Mouse (Mus musculus) kidney, postnatal 4 days (tissue): ENCODE measurements around the gene Trim31.
"Not testable (repeated sequence)": the region's sequence is repeated elsewhere in the genome, so short reads cannot be mapped to it uniquely, and the experiment has no call there.

ENCODE experiments used
- DNase-seq, 2 experiments: peaks; one replicate each; pipeline ENCODE4 v3.0.0; 2021; ENCODE audit warnings: mixed read lengths in 2 of 2

Gene Trim31

GRCm38 (mm10) chr17:36897552-36898205, at the start of gene Trim31:
Gene Trim31, plus strand, starts transcription at chr17:36898118.
- DNase-seq, result no peak

GRCm38 (mm10) chr17:36848911-36849310, 49.0 kb upstream of the Trim31 start:
- DNase-seq, result no peak

- no peak for DNase-seq
Measured at GRCm38 (mm10) chr17:36849992-36850391, 47.9 kb upstream of the Trim31 start.

GRCm38 (mm10) chr17:36851200-36851599, 46.7 kb upstream of the Trim31 start:
- DNase-seq, result peak in 1 of 2 experiments; percentile 27

- no peak for DNase-seq
Measured at GRCm38 (mm10) chr17:36851627-36852026, 46.3 kb upstream of the Trim31 start.

- no peak for DNase-seq
Measured at GRCm38 (mm10) chr17:36855484-36855883, 42.4 kb upstream of the Trim31 start.

- DNase-seq, result no peak
Measured at GRCm38 (mm10) chr17:36856236-36856635, 41.7 kb upstream of the Trim31 start.

GRCm38 (mm10) chr17:36858181-36858580, 39.7 kb upstream of the Trim31 start:
- DNase-seq, result no peak

- DNase-seq, result no peak
Measured at GRCm38 (mm10) chr17:36861680-36862079, 36.2 kb upstream of the Trim31 start.

- DNase-seq, result peak in 1 of 2 experiments; percentile 31
Measured at GRCm38 (mm10) chr17:36866719-36867527, 31.0 kb upstream of the Trim31 start, which contains the start of gene Trim15. Gene Trim15, minus strand, starts transcription at chr17:36867210.

GRCm38 (mm10) chr17:36868836-36869235, 29.1 kb upstream of the Trim31 start:
- DNase-seq, result no peak

- DNase-seq, result no peak
Measured at GRCm38 (mm10) chr17:36869284-36869954, 28.5 kb upstream of the Trim31 start, which contains the start of gene Trim10. Gene Trim10, plus strand, starts transcription at chr17:36869574.

- peak; percentile 50 to 57 for DNase-seq
Measured at GRCm38 (mm10) chr17:36869955-36870810, 27.7 kb upstream of the Trim31 start.

- no peak for DNase-seq
Measured at GRCm38 (mm10) chr17:36874636-36875035, 23.3 kb upstream of the Trim31 start.

GRCm38 (mm10) chr17:36883350-36883749, 14.6 kb upstream of the Trim31 start:
- DNase-seq, result no peak

GRCm38 (mm10) chr17:36885132-36885790, 12.7 kb upstream of the Trim31 start:
- DNase-seq, result no peak

- DNase-seq, result no peak
Measured at GRCm38 (mm10) chr17:36890073-36890903, 7.6 kb upstream of the Trim31 start, which contains the start of gene Trim40. Gene Trim40, minus strand, starts transcription at chr17:36890123.

- DNase-seq, result not testable (repeated sequence)
Measured at GRCm38 (mm10) chr17:36891496-36891895, 6.4 kb upstream of the Trim31 start.

- DNase-seq, result peak; percentile 58 to 59
Measured at GRCm38 (mm10) chr17:36892362-36892761, 5.6 kb upstream of the Trim31 start.

- no peak for DNase-seq
Measured at GRCm38 (mm10) chr17:36893387-36893786, 4.5 kb upstream of the Trim31 start.

- DNase-seq, result peak; percentile 40 to 62
Measured at GRCm38 (mm10) chr17:36896583-36896982, 1.3 kb upstream of the Trim31 start.
